ENCODE assay signal across 14 mouse cellular contexts in genomic region chr1:133933301-133934195, GRCm38 (mm10). TPM values are rescaled to one million over a fixed set of nuclear protein-coding genes. Genes with fewer than 3 reads are reported as not detected.
DNase-seq lines count a peak whose midpoint lies in the region; ATAC-seq lines count a peak whose summit lies in the region.
"Had no signal": no experiment of that assay in that cellular context is flagged by ENCODE, and none has a peak within 500 bp of the region (broad histone marks: within the 10 kb centered on the region; RNA-seq: fewer than 3 reads in every experiment).

No protein-coding gene starts in this region.

- H3K27ac ChIP-seq in kidney, embryonic 16.5 days (ENCODE audit: low read length) = no peak overlapping the region
- no peak overlapping the region for H3K27ac ChIP-seq in limb, embryonic 12.5 days
- H3K27ac ChIP-seq: forebrain, embryonic 15.5 days; hindbrain, embryonic 14.5 days; neural tube, embryonic 13.5 days had no signal

- no peak overlapping the region for H3K9ac ChIP-seq in kidney, embryonic 16.5 days (replicated peaks; ENCODE audit: low read length)
- H3K9ac ChIP-seq in limb, embryonic 12.5 days (replicated peaks) = 0 out of 2 replicates have a peak overlapping the region, but pooled peaks have one; percentile 4
- H3K9ac ChIP-seq: forebrain, embryonic 15.5 days; hindbrain, embryonic 14.5 days; neural tube, embryonic 13.5 days had no signal

- H3K4me3 ChIP-seq in kidney, embryonic 16.5 days (ENCODE audit: low read length) = no peak overlapping the region
- no peak overlapping the region for H3K4me3 ChIP-seq in limb, embryonic 12.5 days (replicated peaks)
- H3K4me3 ChIP-seq: forebrain, embryonic 15.5 days; neural tube, embryonic 13.5 days had no signal

- 0 out of 2 replicates have a peak, but pooled peaks cover 3% of the 10 kb centered on the region for H3K4me1 ChIP-seq in kidney, embryonic 16.5 days (ENCODE audit: insufficient read depth, low read length)
- H3K4me1 ChIP-seq in limb, embryonic 12.5 days (replicated peaks) = 0 out of 2 replicates have a peak, but pooled peaks cover 8% of the 10 kb centered on the region
- H3K4me1 ChIP-seq: forebrain, embryonic 15.5 days had no signal

- peak; percentile 65 for DNase-seq in embryo, embryonic 10 days (ENCODE audit: low spot score)
- no peak for DNase-seq in embryo, embryonic 9.5 days (ENCODE audit: extremely low spot score)
- DNase-seq in kidney, postnatal 10 days = no peak
- peak; percentile 36 for DNase-seq in 416B (ENCODE audit: low read depth)
- DNase-seq in ovary, postnatal 10 days (ENCODE audit: low spot score) = no peak
- DNase-seq in left cerebral cortex, postnatal 14 days (ENCODE audit: low spot score in 2 of 2) = no peak
- DNase-seq: gastrocnemius, postnatal 14 days had no signal

- 47% methylated on average over 14 of the region's 14 CpGs for WGBS in kidney, embryonic 16.5 days
- 53% methylated on average over 14 of the region's 14 CpGs for WGBS in limb, embryonic 12.5 days

- peaks cover 3% of the 10 kb centered on the region; the same call in 1 of the 2 replicates for H3K9me3 ChIP-seq in kidney, embryonic 16.5 days (ENCODE audit: low read length)
- H3K9me3 ChIP-seq in limb, embryonic 12.5 days = no peaks in the 10 kb centered on the region; the same call in 1 of the 2 replicates
- H3K9me3 ChIP-seq: forebrain, embryonic 15.5 days; neural tube, embryonic 13.5 days had no signal

- H3K36me3 ChIP-seq in kidney, embryonic 16.5 days (ENCODE audit: insufficient read depth, low read length) = no peaks in the 10 kb centered on the region
- no peaks in the 10 kb centered on the region for H3K36me3 ChIP-seq in limb, embryonic 12.5 days
- H3K36me3 ChIP-seq: forebrain, embryonic 15.5 days; neural tube, embryonic 13.5 days had no signal

- ATAC-seq in kidney, embryonic 16.5 days (ENCODE audit: low FRiP score, low TSS enrichment) = 0 out of 2 replicates have a peak, but pooled peaks have one; percentile 46
- no peak for ATAC-seq in limb, embryonic 12.5 days (ENCODE audit: insufficient number of reproducible peaks, insufficient read depth, low FRiP score, low TSS enrichment, low read depth)
- ATAC-seq: forebrain, embryonic 15.5 days had no signal

- H3K27me3 ChIP-seq in kidney, embryonic 16.5 days (ENCODE audit: insufficient read depth, low read length) = no peaks in the 10 kb centered on the region
- peaks cover 8% of the 10 kb centered on the region for H3K27me3 ChIP-seq in limb, embryonic 12.5 days
- H3K27me3 ChIP-seq: forebrain, embryonic 15.5 days; neural tube, embryonic 13.5 days had no signal

- no peak overlapping the region for H3K4me2 ChIP-seq in kidney, embryonic 16.5 days (replicated peaks; ENCODE audit: low read depth, low read length)
- no peak overlapping the region for H3K4me2 ChIP-seq in limb, embryonic 12.5 days
- H3K4me2 ChIP-seq: forebrain, embryonic 15.5 days; heart, embryonic 11.5 days; hindbrain, embryonic 14.5 days; neural tube, embryonic 13.5 days had no signal

- intact Hi-C loops in left cerebral cortex, postnatal 14 days (cut with DNase I) = no loop called here

RNA-seq across cellular contexts. Expression of gene Prelp, which starts 12.3 kb away (rescaled TPM):
- polyA plus RNA-seq in kidney, embryonic 16.5 days (2015; fragmentation: Nextera tagmentation; extraction: Ambion mirVana) = 2.1 and 2.6 TPM in 2 replicates
- 2.0 and 3.2 TPM in 2 replicates for polyA plus RNA-seq in limb, embryonic 12.5 days (2016; fragmentation: Nextera tagmentation; extraction: Ambion mirVana)
- total RNA-seq in left cerebral cortex, postnatal 14 days (2021) = 1 to 10 TPM; 4.2 to 5.7 TPM

RNA-seq across cellular contexts. Expression of gene Optc, which starts 25.7 kb away (rescaled TPM):
- polyA plus RNA-seq in kidney, embryonic 16.5 days (2015; fragmentation: Nextera tagmentation; extraction: Ambion mirVana) = 0.18 and 0.47 TPM in 2 replicates
- 0.27 and 0.41 TPM in 2 replicates for polyA plus RNA-seq in limb, embryonic 12.5 days (2016; fragmentation: Nextera tagmentation; extraction: Ambion mirVana)
- 1 to 10 TPM; 1.9 to 2.2 TPM for total RNA-seq in left cerebral cortex, postnatal 14 days (2021)
- polyA plus RNA-seq: kidney, embryonic 14.5 days had no signal

Comparison
In these comparisons a context has a peak if more than half of its experiments do, and no peak if none do; other contexts are left out.
1. DNase-seq: peak in embryo, embryonic 10 days (single experiment) and 416B (single experiment); none in embryo, embryonic 9.5 days (single experiment), kidney, postnatal 10 days (single experiment), ovary, postnatal 10 days (single experiment) and left cerebral cortex, postnatal 14 days (0 of 2).